Mouse (Mus musculus) heart, postnatal 0 days (tissue): ENCODE data around the gene Ager. TPM values are rescaled to one million over a fixed set of nuclear protein-coding genes. Genes with fewer than 3 reads are reported as not detected.
A peak's percentile ranks its signal among the peaks of the same experiment; 100 is the strongest.

ENCODE experiments used
- ATAC-seq: fragments of 200-750 bp; cut with Nextera tagmentation; 2 replicates; pipeline ENCODE4 v1.8.0; 2017; ENCODE audit warnings: low read depth, moderate number of reproducible peaks, moderate library complexity; ENCODE audit not compliant: insufficient read depth
- DNase-seq: peaks from one replicate; pipeline ENCODE4 v3.0.0-alpha.2; 2016; ENCODE audit warnings: low spot score
- H3K27ac ChIP-seq: fragments of 300-500 bp; sonication (generic); 2 replicates; pipeline ENCODE4 v1.5.1; 2014; ENCODE audit warnings: low read depth, mild to moderate bottlenecking
- H3K27me3 ChIP-seq: fragments of 300-500 bp; sonication (generic); 2 replicates; pipeline ENCODE4 v1.6.1; 2014; ENCODE audit warnings: low read length, mixed read lengths; ENCODE audit not compliant: control insufficient read depth, insufficient read depth
- H3K36me3 ChIP-seq: fragments of 300-500 bp; sonication (generic); replicated peaks from 2 replicates; pipeline ENCODE4 v1.6.1; 2014; ENCODE audit warnings: low read length, mixed read lengths; ENCODE audit not compliant: control insufficient read depth, insufficient read depth
- H3K4me1 ChIP-seq: fragments of 300-500 bp; sonication (generic); 2 replicates; pipeline ENCODE4 v1.6.1; 2014; ENCODE audit warnings: antibody characterized with exemption; ENCODE audit not compliant: control insufficient read depth, insufficient read depth
- H3K4me2 ChIP-seq: fragments of 300-500 bp; sonication (generic); 2 replicates; pipeline ENCODE4 v1.6.1; 2014; ENCODE audit warnings: low read depth, mild to moderate bottlenecking, low read length, moderate library complexity
- H3K4me3 ChIP-seq: fragments of 300-500 bp; sonication (generic); 2 replicates; pipeline ENCODE4 v1.5.1; 2014; ENCODE audit warnings: low read depth, low read length
- H3K9ac ChIP-seq: fragments of 300-500 bp; sonication (generic); replicated peaks from 2 replicates; pipeline ENCODE4 v1.6.1; 2014; ENCODE audit warnings: low read depth, low read length, mixed read lengths
- H3K9me3 ChIP-seq: fragments of 300-500 bp; sonication (generic); replicated peaks from 2 replicates; pipeline ENCODE4 v1.6.1; 2016; ENCODE audit warnings: low read length; ENCODE audit not compliant: control insufficient read depth
- CTCF ChIP-seq: IDR thresholded peaks from 2 replicates; pipeline ENCODE4 v1.5.1; 2016; ENCODE audit warnings: antibody characterized with exemption, control low read depth, low read depth
- EP300 ChIP-seq: IDR thresholded peaks from 2 replicates; pipeline ENCODE4 v1.6.1; 2016; ENCODE audit warnings: antibody characterized with exemption, low read depth
- WGBS: fragments of 180-500 bp; shearing (Covaris S2); extraction: QIAGEN DNeasy Blood & Tissue Kit; methylation state at CpG from one replicate; pipeline ENCODE4 v1.1.7; 2014; 5-methylcytosine and 5-hydroxymethylcytosine counted together
- polyA plus RNA-seq: library from polyadenylated mRNA; unstranded; fragments of >200 nt; fragmentation: Nextera tagmentation; extraction: Ambion mirVana; gene quantifications from 2 replicates; pipeline ENCODE4 v1.2.1, GENCODE M21; 2015
- total RNA-seq: library from RNA; depleted of rRNA; stranded (reverse); fragments of >200 nt; gene quantifications from 2 replicates; pipeline ENCODE4 v1.2.3, GENCODE M21; 2014; ENCODE audit warnings: low replicate concordance

The Ager gene
- total and polyA plus RNA-seq, 2 experiments from 2014 or later = 1.9 to 5.8 TPM

DNA sequence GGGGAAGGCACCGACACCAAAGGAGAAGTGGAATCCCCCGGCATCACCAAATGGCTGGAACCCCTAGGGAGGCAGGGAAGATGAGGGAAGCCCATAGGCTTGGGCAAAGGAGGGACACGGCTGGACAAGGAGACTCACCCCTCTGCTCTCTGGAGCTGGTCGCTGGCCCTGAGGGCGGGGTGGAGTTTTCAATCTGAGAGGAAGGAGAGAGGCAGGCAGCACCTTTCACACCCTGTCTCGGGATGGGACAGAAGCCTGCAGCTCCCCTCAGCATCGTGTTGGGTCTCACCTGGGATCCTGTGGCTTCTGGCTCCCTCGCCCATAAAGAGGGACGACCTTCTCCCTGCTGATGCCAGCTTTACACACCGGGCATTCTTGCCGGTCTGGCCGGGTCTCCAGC is 4.1 kb downstream of the Ager start:
- DNase-seq = no peak
- Histone ChIP-seq H3K27ac (no peak overlapping the region), H3K4me1 (peaks cover 21% of the 10 kb centered on the region), H3K36me3 (peaks cover 20% of the 10 kb centered on the region), H3K9ac (no peak overlapping the region), H3K9me3 (no peaks in the 10 kb centered on the region), H3K27me3 (no peaks in the 10 kb centered on the region), H3K4me3 (no peak overlapping the region), H3K4me2 (no peak overlapping the region)
- TF ChIP-seq EP300 = no peak
- 84% methylated on average over 12 of the region's 12 CpGs for WGBS
- ATAC-seq = no peak

DNA sequence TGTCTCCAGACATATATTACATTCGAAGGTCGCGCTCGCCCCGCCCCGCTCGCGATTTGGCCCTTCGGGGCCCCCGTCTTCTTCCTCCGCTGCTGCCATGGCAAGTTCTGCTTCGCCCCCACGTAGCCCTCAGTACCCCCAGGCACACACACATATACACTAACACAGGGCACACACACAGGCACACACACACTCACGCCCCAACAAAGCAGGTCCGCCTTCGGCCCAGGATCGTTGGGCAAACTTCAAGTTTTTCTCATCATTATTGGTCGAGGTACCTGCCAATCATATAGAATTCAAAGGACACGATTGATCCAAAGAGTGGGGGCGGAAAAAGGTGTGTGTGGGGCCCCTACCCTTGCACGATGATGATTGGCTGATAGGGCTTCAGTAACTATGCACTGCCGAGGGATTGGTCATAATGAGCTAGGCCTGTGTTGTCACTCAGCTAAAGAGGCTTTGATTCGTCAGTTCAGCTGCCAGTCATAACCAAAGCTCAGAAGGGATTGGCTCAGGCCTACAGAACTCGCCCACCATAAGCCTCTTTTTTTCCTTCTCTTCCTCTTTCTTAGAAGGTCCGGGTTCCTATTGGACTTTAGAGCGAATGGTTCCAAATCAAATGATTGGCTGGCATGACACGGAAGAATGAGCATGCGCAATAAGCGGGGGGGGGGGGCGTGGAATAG is 5.9 kb downstream of the Ager start, which contains the start of gene Rnf5:
TSS of gene Rnf5 (minus strand) at position 316 of the 686 bp plus-strand sequence.
- ATAC-seq = peak; percentile 90
- H3K4me2 ChIP-seq = peak within 1 kb of the TSS; percentile 98
- peaks cover 20% of the 10 kb centered on the region for H3K36me3 ChIP-seq
- H3K9ac ChIP-seq = peak within 1 kb of the TSS; percentile 72
- peak within 1 kb of the TSS; percentile 70 for H3K4me3 ChIP-seq
- H3K9me3 ChIP-seq = no peaks in the 10 kb centered on the region
- H3K27me3 ChIP-seq = no peaks in the 10 kb centered on the region
- DNase-seq = peak; percentile 100
- under 1% methylated on average over 30 of the region's 30 CpGs for WGBS
- peaks cover 22% of the 10 kb centered on the region for H3K4me1 ChIP-seq
- TF ChIP-seq CTCF = no peak
- TF ChIP-seq EP300 = peak; percentile 92
- H3K27ac ChIP-seq = peak within 1 kb of the TSS; percentile 95

DNA sequence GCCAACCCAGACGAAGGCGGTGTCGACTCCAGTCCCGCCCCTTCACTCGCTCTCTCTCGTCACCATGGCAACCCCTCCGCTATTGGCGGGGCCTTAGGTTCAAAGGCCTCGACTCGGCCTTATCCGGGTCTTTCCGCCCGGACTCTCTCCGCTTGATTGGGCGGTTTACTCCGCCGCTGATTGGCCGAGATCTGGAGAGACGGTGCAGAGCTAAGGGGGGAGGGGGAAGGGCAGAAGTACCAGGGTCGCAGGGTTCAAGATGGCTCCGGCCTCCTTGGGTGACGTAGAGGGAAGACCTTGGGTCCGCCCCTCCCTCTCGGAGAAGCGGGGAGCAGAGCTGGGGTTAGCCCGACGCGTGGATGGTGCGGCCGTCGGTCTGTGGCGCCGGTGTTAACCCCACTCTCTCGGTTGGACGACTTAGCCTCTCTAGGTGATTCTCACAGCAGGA is 6.4 kb downstream of the Ager start, which contains the start of gene Agpat1:
TSS of gene Agpat1 (plus strand) at position 202 of the 448 bp plus-strand sequence.
- ATAC-seq (peak; percentile 89), DNase-seq (peak; percentile 100)
- Histone ChIP-seq H3K9me3 (no peaks in the 10 kb centered on the region), H3K4me2 (peak within 1 kb of the TSS; percentile 98), H3K36me3 (peaks cover 20% of the 10 kb centered on the region), H3K4me1 (peaks cover 22% of the 10 kb centered on the region), H3K27me3 (no peaks in the 10 kb centered on the region), H3K27ac (peak within 1 kb of the TSS; percentile 95), H3K4me3 (peak within 1 kb of the TSS; percentile 70), H3K9ac (peak within 1 kb of the TSS; percentile 84)
- peak; percentile 2; the same call in 1 of the 2 replicates for TF ChIP-seq EP300
- no peak for TF ChIP-seq CTCF
- under 1% methylated on average over 35 of the region's 35 CpGs for WGBS

DNA sequence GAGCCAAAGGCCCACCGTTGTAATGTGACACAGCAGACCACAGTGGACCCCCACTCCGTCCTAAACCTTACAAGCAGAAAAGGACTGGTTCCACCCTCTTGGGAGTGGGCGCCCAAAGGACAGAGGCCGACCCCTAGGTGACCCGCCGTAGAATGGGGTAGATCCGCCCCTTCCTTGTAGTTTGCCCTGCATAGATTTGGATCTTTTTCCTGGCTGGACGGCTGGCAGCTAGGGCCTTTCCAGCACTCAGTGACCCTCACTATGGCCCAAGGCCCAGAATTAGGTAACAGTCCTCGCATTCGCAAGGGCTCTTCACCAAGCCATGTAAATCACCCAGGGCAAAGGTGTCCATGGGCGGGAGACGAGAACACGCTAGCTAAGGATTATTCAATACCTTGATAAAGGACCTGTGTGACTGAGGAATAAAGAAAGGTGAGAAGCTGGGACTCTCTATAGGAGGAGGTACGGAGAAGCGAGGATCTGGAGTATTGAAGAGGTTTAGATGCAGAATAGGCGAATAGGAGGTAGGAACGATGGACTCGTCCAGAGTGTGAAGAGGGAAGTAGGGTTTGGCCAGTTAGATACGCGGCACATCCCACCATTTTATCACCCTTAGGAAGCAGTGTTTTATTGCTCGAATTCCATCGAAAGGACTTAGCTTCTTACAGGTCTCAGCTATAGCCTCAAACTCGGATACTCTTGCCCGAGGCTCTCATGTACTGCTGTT is 7.0 kb downstream of the Ager start:
- peak overlapping the region; percentile 95 for H3K27ac ChIP-seq
- H3K9ac ChIP-seq = peak overlapping the region; percentile 84
- H3K4me1 ChIP-seq = peaks cover 22% of the 10 kb centered on the region
- 18% methylated on average over 24 of the region's 24 CpGs for WGBS
- no peaks in the 10 kb centered on the region for H3K27me3 ChIP-seq
- H3K4me3 ChIP-seq = peak overlapping the region; percentile 70
- DNase-seq = no peak
- TF ChIP-seq EP300 (no peak), CTCF (no peak)
- no peaks in the 10 kb centered on the region for H3K9me3 ChIP-seq
- ATAC-seq = no peak
- peaks cover 20% of the 10 kb centered on the region for H3K36me3 ChIP-seq
- peak overlapping the region; percentile 98 for H3K4me2 ChIP-seq

DNA sequence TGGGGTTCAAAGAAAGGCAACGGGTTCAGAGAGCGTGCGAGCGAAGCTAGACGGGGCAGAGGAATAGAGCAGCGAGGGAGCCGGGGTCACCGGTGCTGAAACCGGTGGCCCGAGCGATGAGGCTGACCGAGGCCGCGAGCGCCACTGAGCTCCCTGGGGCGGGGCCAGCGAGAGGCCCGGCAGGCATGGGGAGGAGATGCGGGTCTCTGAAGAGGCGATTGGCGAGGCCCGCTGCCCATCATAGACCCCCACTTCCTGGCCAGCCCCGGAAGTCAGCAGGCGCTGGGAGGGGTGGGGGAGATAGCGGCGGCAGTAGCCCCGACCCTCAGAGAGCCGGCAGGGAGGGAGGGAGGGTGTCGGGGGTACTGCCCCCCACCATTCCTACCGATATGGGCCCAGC is 7.9 kb downstream of the Ager start:
- Histone ChIP-seq H3K27me3 (no peaks in the 10 kb centered on the region), H3K4me3 (peak overlapping the region; percentile 70), H3K36me3 (peaks cover 17% of the 10 kb centered on the region), H3K4me2 (peak overlapping the region; percentile 98), H3K4me1 (peaks cover 22% of the 10 kb centered on the region), H3K27ac (peak overlapping the region; percentile 95), H3K9me3 (no peaks in the 10 kb centered on the region), H3K9ac (peak overlapping the region; percentile 84)
- ATAC-seq (peak; percentile 40), DNase-seq (peak; percentile 92)
- TF ChIP-seq EP300 (no peak), CTCF (no peak)
- 0% methylated on average over 27 of the region's 30 CpGs for WGBS
